Mouse (Mus musculus) forebrain, embryonic 11.5 days (tissue): ENCODE data around the gene Nol4l. TPM values are rescaled to one million over a fixed set of nuclear protein-coding genes. Genes with fewer than 3 reads are reported as not detected.
"Not testable (repeated sequence)": the region's sequence is repeated elsewhere in the genome, so short reads cannot be mapped to it uniquely, and the experiment has no call there.

Experiments
- ATAC-seq: fragments of 200-750 bp; cut with Nextera tagmentation; replicated peaks from 2 replicates; pipeline ENCODE4 v1.8.0; 2017; ENCODE audit warnings: moderate TSS enrichment; ENCODE audit not compliant: low FRiP score
- DNase-seq: peaks from one replicate; pipeline ENCODE4 v3.0.0-alpha.2; 2017; ENCODE audit warnings: low spot score
- H3K27ac ChIP-seq: fragments of 300-500 bp; sonication (generic); 2 replicates; pipeline ENCODE4 v1.5.1; 2014; ENCODE audit warnings: low read depth, low read length
- H3K27me3 ChIP-seq: fragments of 300-500 bp; sonication (generic); 2 replicates; pipeline ENCODE4 v1.6.1; 2014; ENCODE audit warnings: mild to moderate bottlenecking, low read length, mixed read lengths; ENCODE audit not compliant: control insufficient read depth, insufficient read depth
- H3K36me3 ChIP-seq: fragments of 300-500 bp; sonication (generic); 2 replicates; pipeline ENCODE4 v1.6.1; 2014; ENCODE audit warnings: mild to moderate bottlenecking, low read length, moderate library complexity, mixed read lengths; ENCODE audit not compliant: control insufficient read depth, insufficient read depth
- H3K4me1 ChIP-seq: fragments of 300-500 bp; sonication (generic); replicated peaks from 2 replicates; pipeline ENCODE4 v1.6.1; 2014; ENCODE audit warnings: low read length, mixed read lengths; ENCODE audit not compliant: control insufficient read depth, insufficient read depth
- H3K4me2 ChIP-seq: fragments of 300-500 bp; sonication (generic); 2 replicates; pipeline ENCODE4 v1.6.1; 2014; ENCODE audit warnings: low read depth, mild to moderate bottlenecking, low read length, moderate library complexity, mixed read lengths; ENCODE audit not compliant: severe bottlenecking
- H3K4me3 ChIP-seq: fragments of 300-500 bp; sonication (generic); 2 replicates; pipeline ENCODE4 v1.5.1; 2014; ENCODE audit warnings: low read depth, low read length
- H3K9ac ChIP-seq: fragments of 300-500 bp; sonication (generic); 2 replicates; pipeline ENCODE4 v1.6.1; 2014; ENCODE audit warnings: low read length
- H3K9me3 ChIP-seq: fragments of 300-500 bp; sonication (generic); 2 replicates; pipeline ENCODE4 v1.6.1; 2016; ENCODE audit warnings: low read length, mixed read lengths; ENCODE audit not compliant: control insufficient read depth
- WGBS: fragments of 180-500 bp; shearing (Covaris S2); extraction: QIAGEN DNeasy Blood & Tissue Kit; methylation state at CpG from one replicate; pipeline ENCODE4 v1.1.7; 2014; 5-methylcytosine and 5-hydroxymethylcytosine counted together
- polyA plus RNA-seq: library from polyadenylated mRNA; unstranded; fragments of >200 nt; fragmentation: Nextera tagmentation; extraction: Ambion mirVana; gene quantifications from 2 replicates; pipeline ENCODE4 v1.2.1, GENCODE M21; 2014

The Nol4l gene
- polyA plus RNA-seq, 1 experiment from 2014 or later = 25.6 TPM

GRCm38 (mm10) chr2:153375380-153375779 lies 154.4 kb downstream of the Nol4l start:
- Histone ChIP-seq H3K27ac (no peak overlapping the region), H3K4me1 (no peaks in the 10 kb centered on the region), H3K36me3 (no peaks in the 10 kb centered on the region), H3K9me3 (no peaks in the 10 kb centered on the region), H3K4me3 (no peak overlapping the region), H3K4me2 (no peak overlapping the region), H3K9ac (no peak overlapping the region), H3K27me3 (no peaks in the 10 kb centered on the region)
- DNase-seq (no peak), ATAC-seq (no peak)
- WGBS = 91% methylated on average over 2 of the region's 2 CpGs

- H3K27me3 ChIP-seq = no peaks in the 10 kb centered on the region
- H3K4me3 ChIP-seq = no peak overlapping the region
- H3K9me3 ChIP-seq = no peaks in the 10 kb centered on the region
- ATAC-seq (no peak), DNase-seq (no peak)
- no peak overlapping the region for H3K9ac ChIP-seq
- no peaks in the 10 kb centered on the region for H3K4me1 ChIP-seq
- H3K4me2 ChIP-seq = no peak overlapping the region
- no peak overlapping the region for H3K27ac ChIP-seq
- peaks cover 9% of the 10 kb centered on the region; the same call in 1 of the 2 replicates for H3K36me3 ChIP-seq
Observed at GRCm38 (mm10) chr2:153370871-153371270, 158.9 kb downstream of the Nol4l start.

DNA sequence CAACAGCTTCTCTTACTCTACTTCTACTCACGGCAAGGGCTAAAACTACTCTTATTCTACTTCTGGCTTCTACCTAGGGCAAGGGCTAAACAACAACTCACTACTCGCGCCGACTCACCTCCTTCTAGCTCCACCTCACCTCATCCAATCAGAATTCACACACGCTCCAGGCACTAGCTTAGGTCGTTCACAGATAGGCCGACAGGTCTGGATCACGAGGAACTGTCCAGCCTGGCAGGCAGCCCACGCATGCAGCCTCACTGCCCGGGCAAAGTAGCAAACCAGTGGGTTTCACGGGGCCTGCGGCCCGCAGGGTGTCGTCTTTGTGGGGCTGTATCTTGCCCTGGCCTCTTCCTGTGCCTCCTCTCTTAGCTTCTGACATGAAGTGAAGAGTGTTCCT lies 165.2 kb downstream of the Nol4l start:
- H3K27ac ChIP-seq, H3K4me1 ChIP-seq, H3K9ac ChIP-seq, DNase-seq, ATAC-seq, H3K4me2 ChIP-seq, H3K27me3 ChIP-seq, H3K36me3 ChIP-seq, H3K9me3 ChIP-seq, H3K4me3 ChIP-seq: not testable (repeated sequence)
- WGBS = 94% methylated on average over 14 of the region's 14 CpGs

GRCm38 (mm10) chr2:153361101-153361710 lies 168.6 kb downstream of the Nol4l start:
- H3K4me2 ChIP-seq = no peak overlapping the region
- H3K27ac ChIP-seq = no peak overlapping the region
- ATAC-seq (no peak), DNase-seq (no peak)
- H3K9ac ChIP-seq = no peak overlapping the region
- no peaks in the 10 kb centered on the region for H3K9me3 ChIP-seq
- H3K27me3 ChIP-seq = no peaks in the 10 kb centered on the region
- H3K4me1 ChIP-seq = no peaks in the 10 kb centered on the region
- WGBS = 94% methylated on average over 1 of the region's 1 CpGs
- H3K4me3 ChIP-seq = no peak overlapping the region
- H3K36me3 ChIP-seq = peaks cover 10% of the 10 kb centered on the region; the same call in 1 of the 2 replicates

Other genes starting within 250 kb of the Nol4l start
- 7.1 and 7.4 TPM in 2 replicates for gene Kif3b, start 238.6 kb downstream of the Nol4l start, polyA plus RNA-seq
- gene Asxl1, start 184.1 kb downstream of the Nol4l start, polyA plus RNA-seq = 25.4 TPM in 2 replicates
- gene 4930404H24Rik, start 37.2 kb downstream of the Nol4l start, polyA plus RNA-seq = not detected in 2 replicates
- gene Commd7, start 102.8 kb upstream of the Nol4l start, polyA plus RNA-seq = 56.8 and 60.9 TPM in 2 replicates
- gene Dnmt3b, start 119.5 kb upstream of the Nol4l start, polyA plus RNA-seq = 14.3 and 18.0 TPM in 2 replicates
- gene Dnmt3c, start 166.7 kb upstream of the Nol4l start, polyA plus RNA-seq = not detected in 2 replicates
- 313 and 357 TPM in 2 replicates for gene Mapre1, start 211.3 kb upstream of the Nol4l start, polyA plus RNA-seq
- not detected in 2 replicates for gene Efcab8, start 250.0 kb upstream of the Nol4l start, polyA plus RNA-seq